Mouse (Mus musculus) liver, adult 2 months (tissue): Measurements from ENCODE around the gene Tnfrsf25. TPM values are rescaled to one million over a fixed set of nuclear protein-coding genes. Genes with fewer than 3 reads are reported as not detected.

ENCODE experiments used
- DNase-seq: peaks from one replicate; pipeline ENCODE4 v3.0.0-alpha.2; 2011; ENCODE audit warnings: low read depth, low spot score; ENCODE audit errors: extremely low read depth
- H3K27ac ChIP-seq: fragments of 200-500 bp; replicated peaks from 2 replicates; pipeline ENCODE4 v1.5.1; 2012; ENCODE audit warnings: low read depth, mild to moderate bottlenecking, control low read depth, inconsistent platforms, low read length; ENCODE audit not compliant: insufficient read depth
- H3K27me3 ChIP-seq: fragments of 200-500 bp; 2 replicates; pipeline ENCODE4 v1.6.1; 2012; ENCODE audit warnings: mild to moderate bottlenecking, moderate library complexity, low read length, inconsistent platforms; ENCODE audit not compliant: control insufficient read depth, insufficient read depth
- H3K36me3 ChIP-seq: fragments of 200-500 bp; 2 replicates; pipeline ENCODE4 v1.6.1; 2012; ENCODE audit warnings: low read length, inconsistent platforms; ENCODE audit not compliant: control insufficient read depth, insufficient read depth
- H3K4me1 ChIP-seq: fragments of 200-500 bp; 2 replicates; pipeline ENCODE4 v1.6.1; 2011; ENCODE audit warnings: low read length; ENCODE audit not compliant: control insufficient read depth, insufficient read depth
- H3K4me3 ChIP-seq: fragments of 200-500 bp; 2 replicates; pipeline ENCODE4 v1.5.1; 2011; ENCODE audit warnings: low read depth, mild to moderate bottlenecking, control low read depth, low read length, moderate library complexity; ENCODE audit not compliant: insufficient read depth
- H3K79me2 ChIP-seq: fragments of 200-500 bp; 2 replicates; pipeline ENCODE4 v1.6.1; 2012; ENCODE audit warnings: inconsistent platforms, mild to moderate bottlenecking, low read length, moderate library complexity; ENCODE audit not compliant: control insufficient read depth, insufficient read depth
- H3K9ac ChIP-seq: fragments of 200-500 bp; 2 replicates; pipeline ENCODE4 v1.6.1; 2012; ENCODE audit warnings: low read depth, mild to moderate bottlenecking, control low read depth, inconsistent platforms, low read length
- CTCF ChIP-seq: fragments of 200-500 bp; IDR thresholded peaks from 2 replicates; pipeline ENCODE4 v1.5.1; 2011; ENCODE audit warnings: low read depth, low read length, control low read depth
- POLR2A ChIP-seq: fragments of 200-500 bp; IDR thresholded peaks from 2 replicates; pipeline ENCODE4 v1.6.1; 2011; ENCODE audit warnings: low read length, control low read depth; ENCODE audit not compliant: insufficient read depth; ENCODE audit errors: extremely low read depth
- WGBS: fragments of 180-500 bp; shearing (Covaris S2); methylation state at CpG from one replicate; pipeline ENCODE4 v1.1.7; 2018; 5-methylcytosine and 5-hydroxymethylcytosine counted together
- polyA plus RNA-seq: library from polyadenylated mRNA; depleted of rRNA; stranded (reverse); fragments of >200 nt; gene quantifications from 2 replicates; pipeline ENCODE4 v1.2.3, GENCODE M21; 2012
- total RNA-seq: library from RNA; depleted of rRNA; stranded (reverse); fragments of >200 nt; gene quantifications from 2 replicates; pipeline ENCODE4 v1.2.3, GENCODE M21; 2014

Gene Tnfrsf25
- total and polyA plus RNA-seq, 2 experiments, result 0.28 to 0.72 TPM

- H3K4me1 ChIP-seq, result no peaks in the 10 kb centered on the region
- H3K4me3 ChIP-seq, result no peak within 1 kb of the TSS
- DNase-seq, result no peak
- no peaks in the 10 kb centered on the region for H3K79me2 ChIP-seq
- TF ChIP-seq POLR2A, result no peak
- no peak for TF ChIP-seq CTCF
- H3K27ac ChIP-seq, result no peak within 1 kb of the TSS
- no peaks in the 10 kb centered on the region for H3K36me3 ChIP-seq
- no peaks in the 10 kb centered on the region for H3K27me3 ChIP-seq
- H3K9ac ChIP-seq, result no peak within 1 kb of the TSS
- 52% methylated on average over 10 of the region's 10 CpGs for WGBS
Measured at GRCm38 (mm10) chr4:152072121-152072601, 43.6 kb upstream of the Tnfrsf25 start, which contains the start of gene Plekhg5. Plekhg5 (plus strand) TSS chr4:152072498.

- H3K27ac ChIP-seq, result no peak overlapping the region
Measured at GRCm38 (mm10) chr4:152072655-152073054, 43.1 kb upstream of the Tnfrsf25 start.

GRCm38 (mm10) chr4:152073715-152074114 lies 42.0 kb upstream of the Tnfrsf25 start:
- no peaks in the 10 kb centered on the region for H3K36me3 ChIP-seq
- WGBS, result 91% methylated on average over 6 of the region's 6 CpGs
- no peaks in the 10 kb centered on the region for H3K27me3 ChIP-seq
- H3K27ac ChIP-seq, result no peak overlapping the region
- TF ChIP-seq CTCF, result no peak
- no peak for TF ChIP-seq POLR2A
- no peaks in the 10 kb centered on the region for H3K4me1 ChIP-seq
- H3K4me3 ChIP-seq, result no peak overlapping the region
- DNase-seq, result no peak
- H3K9ac ChIP-seq, result no peak overlapping the region
- no peaks in the 10 kb centered on the region for H3K79me2 ChIP-seq

More at GRCm38 (mm10) chr4:152072655-152073054, 43.1 kb upstream of the Tnfrsf25 start:
- Histone ChIP-seq H3K27me3 (no peaks in the 10 kb centered on the region), H3K36me3 (no peaks in the 10 kb centered on the region), H3K4me3 (no peak overlapping the region), H3K9ac (no peak overlapping the region), H3K79me2 (no peaks in the 10 kb centered on the region), H3K4me1 (no peaks in the 10 kb centered on the region)
- WGBS, result 64% methylated on average over 10 of the region's 10 CpGs
- DNase-seq, result no peak
- no peak for TF ChIP-seq POLR2A
- no peak for TF ChIP-seq CTCF

- Histone ChIP-seq H3K79me2 (no peaks in the 10 kb centered on the region), H3K27me3 (no peaks in the 10 kb centered on the region), H3K27ac (no peak overlapping the region), H3K4me3 (no peak overlapping the region), H3K4me1 (no peaks in the 10 kb centered on the region), H3K9ac (no peak overlapping the region), H3K36me3 (no peaks in the 10 kb centered on the region)
- 93% methylated on average over 9 of the region's 9 CpGs for WGBS
- TF ChIP-seq CTCF (no peak), POLR2A (no peak)
- DNase-seq, result no peak
Measured at GRCm38 (mm10) chr4:152074548-152074947, 41.2 kb upstream of the Tnfrsf25 start.

- no peak for DNase-seq
- no peak overlapping the region for H3K4me3 ChIP-seq
- no peaks in the 10 kb centered on the region for H3K36me3 ChIP-seq
- H3K27me3 ChIP-seq, result no peaks in the 10 kb centered on the region
- WGBS, result 95% methylated on average over 9 of the region's 9 CpGs
- no peak for TF ChIP-seq CTCF
- TF ChIP-seq POLR2A, result no peak
- H3K4me1 ChIP-seq, result no peaks in the 10 kb centered on the region
- H3K9ac ChIP-seq, result no peak overlapping the region
- no peaks in the 10 kb centered on the region for H3K79me2 ChIP-seq
- no peak overlapping the region for H3K27ac ChIP-seq
Measured at GRCm38 (mm10) chr4:152077191-152077590, 38.5 kb upstream of the Tnfrsf25 start.

- 94% methylated on average over 10 of the region's 10 CpGs for WGBS
- H3K9ac ChIP-seq, result no peak overlapping the region
- no peaks in the 10 kb centered on the region for H3K36me3 ChIP-seq
- H3K79me2 ChIP-seq, result no peaks in the 10 kb centered on the region
- no peaks in the 10 kb centered on the region for H3K4me1 ChIP-seq
- H3K27ac ChIP-seq, result no peak overlapping the region
- no peak overlapping the region for H3K4me3 ChIP-seq
- TF ChIP-seq CTCF (no peak), POLR2A (no peak)
- no peaks in the 10 kb centered on the region for H3K27me3 ChIP-seq
- no peak for DNase-seq
Measured at GRCm38 (mm10) chr4:152078105-152078530, 37.6 kb upstream of the Tnfrsf25 start.
